Mouse (Mus musculus): Measurements from ENCODE around the gene Dnm3.

The Dnm3 gene

GRCm38 (mm10) chr1:161955846-161956245 lies 522.0 kb downstream of the Dnm3 start:
- DNase-seq (ENCODE audit: low read depth, low spot score), result no peak

GRCm38 (mm10) chr1:161952599-161952998 lies 525.2 kb downstream of the Dnm3 start:
- DNase-seq (ENCODE audit: low read depth, low spot score), result no peak

- DNase-seq (ENCODE audit: low read depth, low spot score), result no peak
Measured at GRCm38 (mm10) chr1:161951009-161951779, 526.6 kb downstream of the Dnm3 start.

- DNase-seq (ENCODE audit: low read depth, low spot score), result no peak
Measured at GRCm38 (mm10) chr1:161942082-161942481, 535.8 kb downstream of the Dnm3 start.
